Mouse (Mus musculus) layer of hippocampus, adult 18-20 months (tissue): Measurements from ENCODE around the gene Ucma. TPM values are rescaled to one million over a fixed set of nuclear protein-coding genes. Genes with fewer than 3 reads are reported as not detected.

ENCODE experiments used
- total RNA-seq, 2 experiments: library from RNA; stranded (reverse); gene quantifications; 2 replicates each; pipeline ENCODE4 v1.2.3; 2021

Gene Ucma
- total RNA-seq, 2 experiments from 2014 or later = 2.5 to 2.7 TPM

Other genes with a start within 250 kb of the Ucma start
- 10 to 100 TPM; 18.5 to 20.2 TPM for gene Sephs1, start 94.6 kb upstream of the Ucma start, total RNA-seq
- gene Phyh, start 57.1 kb upstream of the Ucma start, total RNA-seq = 10 to 100 TPM; 89.4 to 92.4 TPM
- gene Mcm10, start 36.7 kb downstream of the Ucma start, total RNA-seq = under 1 TPM; 0.35 to 0.91 TPM
- 10 to 100 TPM; 15.5 to 16.6 TPM for gene Optn, start 87.9 kb downstream of the Ucma start, total RNA-seq
- 10 to 100 TPM in 1 of 2 experiments, 1 to 10 TPM in 1; 8.6 to 11.2 TPM for gene Ccdc3, start 161.7 kb downstream of the Ucma start, total RNA-seq